Mouse (Mus musculus): ENCODE measurements around the gene Dnajc3. TPM values are rescaled to one million over a fixed set of nuclear protein-coding genes. Genes with fewer than 3 reads are reported as not detected.

Dnajc3 gene
- polyA plus RNA-seq (2014; fragmentation: Illumina TruSeq; extraction: RNeasy Lipid Tissue Mini Kit (QIAGEN cat#74804); ENCODE audit: low read depth, low replicate concordance) = 180 TPM

GRCm38 (mm10) chr14:118937533-118938492, at the start of gene Dnajc3:
Gene Dnajc3, plus strand, starts transcription at chr14:118937976.

DNA sequence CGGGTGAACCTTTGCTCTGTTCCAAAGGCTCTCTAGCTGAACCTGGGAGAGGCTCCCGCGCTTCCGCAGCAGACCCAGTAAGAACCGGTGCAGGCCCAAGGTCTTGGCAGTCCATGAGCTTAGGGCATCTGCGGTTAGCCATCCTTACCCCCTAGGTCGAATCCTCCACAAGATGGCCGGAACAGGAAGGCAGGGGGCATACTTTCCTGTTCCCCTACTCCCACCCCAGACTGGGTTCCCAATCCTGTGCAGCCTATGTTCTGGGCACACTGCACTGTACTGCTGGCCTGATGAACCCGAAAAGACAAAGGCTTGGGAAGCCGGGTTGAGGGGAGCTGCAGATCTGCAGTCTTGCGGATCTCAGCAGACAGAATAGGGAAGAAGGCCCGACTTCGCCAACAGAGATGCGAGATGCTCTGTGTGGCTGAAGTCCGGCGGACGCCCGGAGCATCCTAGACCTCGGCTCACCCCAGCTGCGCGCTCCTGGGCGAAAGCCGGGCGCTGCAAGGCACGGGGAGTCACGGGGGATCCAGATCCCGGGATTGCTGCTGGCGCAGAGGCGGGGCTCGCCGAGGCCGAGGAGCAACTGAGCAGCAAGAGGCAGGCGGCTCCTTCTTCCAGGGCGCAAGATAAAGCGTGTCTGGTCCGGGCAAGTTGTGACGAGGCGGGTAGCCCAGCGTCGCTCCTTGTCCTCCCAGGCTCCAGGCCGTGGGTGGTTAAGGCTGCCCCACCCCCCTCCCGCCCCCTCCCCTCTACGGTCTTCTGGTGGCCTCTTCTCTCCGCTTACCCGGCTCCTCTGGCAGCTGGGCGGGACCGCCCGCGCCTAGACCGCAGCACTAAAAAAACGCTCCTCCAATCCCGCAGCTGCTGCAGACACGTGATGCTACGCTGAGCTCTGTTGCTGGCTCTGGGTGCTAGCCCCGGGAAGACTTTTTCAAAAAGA, 12.8 kb upstream of the Dnajc3 start, which contains the start of gene Dzip1:
Gene Dzip1 (minus strand): TSS at position 788 of the 943 bp plus-strand sequence.

Other genes starting within 250 kb of the Dnajc3 start
- 20.0 TPM for gene Abcc4, start 231.8 kb upstream of the Dnajc3 start, polyA plus RNA-seq (2014; fragmentation: Illumina TruSeq; extraction: RNeasy Lipid Tissue Mini Kit (QIAGEN cat#74804); ENCODE audit: low read depth, low replicate concordance)
- 2.9 TPM for gene Cldn10, start 150.1 kb upstream of the Dnajc3 start, polyA plus RNA-seq (2014; fragmentation: Illumina TruSeq; extraction: RNeasy Lipid Tissue Mini Kit (QIAGEN cat#74804); ENCODE audit: low read depth, low replicate concordance)
- gene Dzip1, start 12.5 kb upstream of the Dnajc3 start, polyA plus RNA-seq (2014; fragmentation: Illumina TruSeq; extraction: RNeasy Lipid Tissue Mini Kit (QIAGEN cat#74804); ENCODE audit: low read depth, low replicate concordance) = 11.3 TPM
- 26.7 TPM for gene Uggt2, start 161.5 kb downstream of the Dnajc3 start, polyA plus RNA-seq (2014; fragmentation: Illumina TruSeq; extraction: RNeasy Lipid Tissue Mini Kit (QIAGEN cat#74804); ENCODE audit: low read depth, low replicate concordance)
- gene Hs6st3, start 200.4 kb downstream of the Dnajc3 start, polyA plus RNA-seq (2014; fragmentation: Illumina TruSeq; extraction: RNeasy Lipid Tissue Mini Kit (QIAGEN cat#74804); ENCODE audit: low read depth, low replicate concordance) = not detected

Data from adrenal gland, adult 10 weeks (tissue).